Mouse (Mus musculus) cerebellum, postnatal 10 days (tissue): Measurements from ENCODE around the gene Srr.
A peak's percentile ranks its signal among the peaks of the same experiment; 100 is the strongest.

Experiments
- DNase-seq, 2 experiments: peaks; one replicate each; pipeline ENCODE4 v3.0.0; 2021; ENCODE audit warnings: mixed read lengths in 2 of 2

Srr gene

DNA sequence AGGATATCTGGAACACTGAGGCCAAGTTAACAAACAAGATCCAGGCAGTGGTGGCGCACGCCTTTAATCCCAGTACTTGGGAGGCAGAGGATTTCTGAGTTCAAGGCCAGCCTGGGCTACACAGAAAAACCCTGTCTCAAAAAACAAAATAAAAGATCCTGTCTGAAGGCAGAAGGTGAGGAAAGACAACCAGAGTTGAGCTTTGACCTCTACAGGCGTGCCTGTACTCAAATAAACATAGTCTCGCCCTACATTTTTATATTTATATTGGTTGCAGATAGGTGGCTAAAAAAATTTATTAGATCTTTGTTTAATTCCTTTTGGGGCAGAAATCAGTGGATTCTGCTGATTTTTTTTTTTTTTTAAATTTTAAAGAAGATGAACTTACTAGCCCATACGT lies 23.3 kb downstream of the Srr start:
- no peak for DNase-seq

DNA sequence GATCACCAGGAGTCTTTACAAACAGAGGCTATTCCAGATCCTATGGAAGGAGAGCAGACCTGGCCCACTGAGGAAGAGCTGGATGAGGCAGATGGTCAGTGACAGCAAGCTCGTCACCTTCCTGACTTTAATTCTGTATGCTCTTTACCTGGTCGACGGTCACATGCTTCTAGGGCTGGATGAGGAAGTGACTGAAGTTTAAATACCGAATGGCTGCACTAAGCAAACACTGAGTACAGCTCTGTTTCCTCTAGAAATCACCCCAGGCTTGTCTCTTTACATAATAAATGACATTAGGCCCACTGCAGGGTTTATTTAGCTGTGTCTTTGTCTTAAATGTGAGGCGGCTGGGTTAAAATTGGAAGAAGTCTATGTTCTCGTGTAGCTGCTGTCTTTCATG lies 24.2 kb downstream of the Srr start:
- no peak for DNase-seq

DNA sequence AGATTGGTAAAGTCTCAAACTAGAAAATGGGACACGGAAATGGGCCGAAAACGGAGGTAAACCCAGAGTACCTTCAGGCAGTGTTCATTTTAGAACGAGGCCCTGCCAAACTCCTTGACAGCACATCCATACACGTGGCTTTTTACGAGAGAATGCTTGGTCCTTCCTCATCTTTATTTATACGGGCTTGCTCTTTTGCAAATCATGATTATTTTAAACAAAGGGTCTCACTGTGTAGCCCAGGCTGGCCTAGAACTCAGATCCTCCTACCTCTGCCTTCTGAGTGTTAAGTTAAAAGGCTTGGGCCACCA lies 27.3 kb downstream of the Srr start:
- DNase-seq: no peak

DNA sequence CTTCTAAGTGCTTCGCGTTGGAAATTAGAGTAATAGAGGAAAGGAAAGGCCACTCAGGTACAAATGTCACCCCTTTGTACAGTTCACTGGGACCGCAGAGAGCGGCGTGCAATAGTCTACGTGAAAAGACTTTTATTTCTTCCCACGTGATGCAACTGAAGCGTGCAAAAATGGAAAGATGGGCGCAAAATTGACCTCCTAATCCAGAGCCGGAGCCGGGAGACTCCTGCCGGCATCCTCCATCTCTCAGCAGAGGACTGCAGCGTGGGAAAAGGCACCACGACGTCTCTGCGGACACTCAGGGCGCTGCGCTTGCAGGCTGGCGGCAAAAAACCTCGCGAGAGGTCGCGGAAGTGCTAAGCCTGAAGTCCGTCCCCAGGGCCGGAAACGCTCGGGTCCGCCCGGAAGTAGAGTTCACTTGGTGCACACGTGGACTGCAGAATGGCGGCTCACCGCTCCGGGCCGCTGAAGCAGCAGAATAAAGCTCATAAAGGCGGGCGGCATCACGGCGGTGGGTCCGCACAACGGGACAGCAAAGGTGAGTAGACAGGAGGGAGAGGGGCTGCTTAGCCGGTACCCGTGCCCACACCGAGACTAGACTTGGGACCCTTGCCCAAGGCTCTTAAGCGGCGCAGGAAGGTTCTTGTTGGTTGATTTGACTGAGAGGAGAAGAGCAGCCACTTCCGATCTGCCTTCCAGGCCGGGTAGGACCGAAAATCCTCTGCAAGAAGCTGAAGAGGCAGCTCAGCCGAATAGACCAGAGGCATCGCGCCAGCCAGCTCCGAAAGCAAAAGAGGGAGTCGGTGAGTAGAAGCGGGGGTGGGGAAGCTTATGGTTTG lies 27.9 kb downstream of the Srr start, which contains the start of gene Tsr1:
Tsr1 (plus strand) TSS at position 394 of the 839 bp plus-strand sequence.
- DNase-seq: peak; percentile 93 to 95

DNA sequence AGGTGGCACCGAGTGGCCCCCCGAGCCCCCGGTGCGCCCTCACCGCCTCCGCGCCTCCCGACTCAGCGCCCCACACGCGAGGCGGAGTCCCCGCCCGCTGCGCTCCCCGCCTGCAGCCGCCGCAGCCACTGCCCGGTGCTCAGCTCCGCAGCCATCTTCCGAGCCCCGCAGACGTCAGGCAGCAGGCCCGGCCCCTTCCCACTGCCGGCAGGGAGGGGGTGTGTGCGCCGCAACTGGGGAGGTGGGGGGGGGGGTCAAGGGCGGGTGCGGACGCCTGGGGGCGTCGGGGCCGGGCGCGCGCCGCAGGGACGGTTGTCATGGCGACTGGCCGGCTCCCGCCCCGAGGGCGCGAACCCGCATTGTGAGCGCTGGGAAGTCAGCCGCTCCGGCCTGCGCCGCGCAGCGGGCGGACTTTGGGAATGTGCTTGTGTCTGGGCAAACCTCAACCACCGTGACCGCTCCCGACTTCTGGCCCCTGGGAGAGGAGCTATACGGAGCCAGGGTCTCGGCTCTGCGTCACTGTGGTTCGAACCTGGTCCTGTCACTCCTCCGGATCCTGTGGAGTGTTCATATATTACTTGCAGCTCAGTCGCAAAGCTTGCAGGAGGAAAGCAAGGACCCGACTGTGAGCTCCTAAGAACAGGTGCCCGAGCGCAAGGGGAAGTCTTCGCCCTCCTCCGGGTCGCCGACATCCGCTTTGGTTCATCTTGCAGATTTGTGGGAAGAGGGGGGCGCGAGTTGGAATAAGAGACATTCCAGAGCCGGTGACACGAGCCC lies 28.7 kb downstream of the Srr start, which contains the start of gene Sgsm2:
Sgsm2 (minus strand) TSS at position 160 of the 777 bp plus-strand sequence.
- DNase-seq: peak; percentile 73 to 74

DNA sequence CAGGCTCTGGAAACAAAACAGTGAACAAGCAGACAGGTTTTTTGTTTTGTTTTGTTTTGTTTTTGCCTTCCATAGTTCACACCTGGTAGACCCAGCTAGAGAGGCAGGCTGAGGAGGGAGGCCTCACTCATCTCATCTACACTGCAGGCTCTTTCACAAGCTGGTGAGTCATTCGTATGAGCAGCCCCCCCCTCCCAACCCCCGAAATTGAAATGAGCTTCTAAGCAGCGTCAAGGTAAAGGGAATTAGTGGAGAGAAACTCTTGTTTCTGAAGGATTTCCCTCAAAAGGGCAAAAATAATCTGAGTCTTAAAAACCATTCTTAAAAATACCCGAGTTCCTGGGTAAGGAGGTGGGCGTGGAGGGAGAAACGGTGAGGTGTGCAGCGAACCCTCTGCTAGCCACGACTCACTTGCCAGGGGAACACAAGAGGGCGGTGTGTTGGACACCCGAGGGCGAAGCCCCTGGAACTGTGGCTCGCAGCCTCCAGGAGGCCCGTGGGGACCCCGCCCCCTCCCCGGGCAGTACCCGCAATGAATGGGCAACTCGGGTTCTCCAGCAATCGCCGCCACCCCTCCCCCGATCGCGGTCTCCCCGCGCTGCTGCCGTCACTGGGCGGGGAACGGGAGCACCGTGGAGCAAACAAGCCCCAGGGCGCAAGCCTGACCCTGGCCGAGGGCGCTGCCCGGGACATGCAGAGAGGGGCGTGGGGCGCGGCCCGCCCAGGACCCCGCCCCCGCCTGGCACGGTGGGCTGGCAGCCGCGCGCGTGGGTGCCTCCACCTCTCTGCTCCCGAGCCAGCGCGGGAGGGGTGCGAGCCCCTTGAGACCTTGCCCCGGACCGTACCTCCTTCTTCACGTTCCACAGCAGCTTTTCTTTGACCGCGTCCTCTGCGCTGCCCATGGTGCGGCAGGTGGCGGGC lies 29.5 kb downstream of the Srr start:
- peak; percentile 66 to 72 for DNase-seq

DNA sequence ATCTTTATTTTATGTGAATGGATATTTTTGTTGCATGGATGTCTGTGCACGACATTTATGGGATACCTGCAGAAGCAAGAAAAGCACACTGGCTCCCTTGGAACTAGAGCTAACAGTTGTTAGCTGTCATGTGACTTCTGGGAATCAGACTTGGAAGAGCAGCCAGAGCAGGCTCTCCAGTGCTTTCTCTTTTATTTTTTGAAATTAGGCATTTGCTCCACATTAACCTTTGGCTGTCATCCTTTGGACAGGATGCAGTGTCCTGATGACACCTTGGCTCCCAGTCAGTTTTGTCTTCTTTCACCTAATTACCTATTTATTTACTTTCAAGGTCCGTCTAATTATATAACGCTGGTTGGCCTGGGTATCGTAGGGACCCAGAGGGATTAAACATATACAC lies 31.1 kb downstream of the Srr start:
- DNase-seq: no peak

DNA sequence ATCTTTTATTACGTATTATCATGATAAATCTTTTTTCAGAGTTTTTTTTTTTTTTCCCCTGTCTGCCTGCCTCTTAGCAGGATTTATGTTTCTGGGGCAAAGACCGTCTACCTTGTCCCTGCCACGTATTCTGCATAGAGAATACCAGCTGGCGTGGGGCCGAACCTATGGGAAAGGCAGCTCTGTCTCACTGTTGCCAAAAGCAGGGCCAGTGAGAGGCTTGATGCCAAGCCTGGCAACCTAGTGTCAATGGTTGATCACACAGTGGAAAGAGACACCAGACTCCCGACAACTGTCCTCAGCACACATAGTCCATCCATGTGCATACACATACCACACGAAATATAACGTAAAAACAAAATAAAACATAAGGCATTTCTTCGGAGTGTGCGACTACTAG lies 42.6 kb downstream of the Srr start:
- DNase-seq: peak; percentile 97 to 98

DNA sequence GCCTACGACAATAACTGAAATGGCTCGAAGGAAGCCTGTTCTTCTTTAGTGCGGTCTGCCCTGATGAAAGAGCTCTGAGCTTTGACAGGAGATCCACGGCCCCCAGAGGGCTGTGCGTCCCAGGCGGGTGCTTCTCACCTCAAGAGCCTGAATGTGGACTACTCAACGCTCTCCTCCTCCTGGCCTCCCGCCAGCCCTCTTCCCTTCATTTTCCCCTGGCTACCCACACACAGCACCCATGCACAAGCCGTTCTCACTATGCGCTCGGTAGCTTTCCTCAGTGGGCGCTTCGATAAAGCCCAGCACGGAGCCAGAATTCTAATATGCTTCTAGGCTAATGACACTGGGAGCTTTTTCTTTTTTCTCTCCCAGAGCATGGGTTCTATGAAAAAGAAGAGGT lies 43.8 kb downstream of the Srr start:
- no peak for DNase-seq

DNA sequence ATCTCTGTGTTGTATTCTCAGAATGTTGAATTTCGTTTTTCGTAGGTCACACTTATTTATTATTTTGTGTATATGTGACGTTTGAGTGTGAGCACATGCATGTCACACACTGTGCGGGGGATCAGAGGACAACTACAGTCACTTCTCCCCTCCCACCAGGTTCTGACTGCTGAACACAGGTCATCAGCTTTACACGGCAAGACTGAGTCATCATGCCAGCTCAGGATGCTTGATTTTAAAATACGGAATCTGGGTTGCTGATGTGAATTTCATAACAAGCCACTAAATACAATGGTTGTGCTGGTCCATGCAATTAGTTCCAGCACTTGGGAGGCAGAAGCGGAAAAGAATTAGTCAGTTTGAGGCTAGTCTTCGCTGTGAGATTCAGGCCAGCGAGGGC lies 44.7 kb downstream of the Srr start:
- DNase-seq: no peak

DNA sequence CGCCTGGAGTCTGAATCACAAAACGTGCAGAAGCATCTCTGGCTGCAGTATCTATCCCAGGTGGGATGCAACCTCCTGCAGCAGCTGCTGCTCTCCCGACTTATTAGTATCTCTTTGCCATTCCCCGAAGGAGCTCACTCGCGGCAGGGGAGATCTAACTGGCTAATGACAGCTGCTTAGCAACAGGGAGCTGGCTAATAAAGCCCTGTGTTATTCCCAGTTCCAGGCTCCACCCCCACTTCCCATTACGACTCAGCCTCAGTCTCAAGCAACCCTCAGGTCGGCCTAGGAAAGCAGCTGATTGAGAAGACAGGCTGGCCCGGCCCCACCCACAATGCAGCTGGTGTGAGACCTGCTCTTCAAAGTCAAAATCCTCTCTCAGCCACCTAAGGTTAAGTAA lies 48.9 kb downstream of the Srr start:
- DNase-seq: peak; percentile 89 to 91

DNA sequence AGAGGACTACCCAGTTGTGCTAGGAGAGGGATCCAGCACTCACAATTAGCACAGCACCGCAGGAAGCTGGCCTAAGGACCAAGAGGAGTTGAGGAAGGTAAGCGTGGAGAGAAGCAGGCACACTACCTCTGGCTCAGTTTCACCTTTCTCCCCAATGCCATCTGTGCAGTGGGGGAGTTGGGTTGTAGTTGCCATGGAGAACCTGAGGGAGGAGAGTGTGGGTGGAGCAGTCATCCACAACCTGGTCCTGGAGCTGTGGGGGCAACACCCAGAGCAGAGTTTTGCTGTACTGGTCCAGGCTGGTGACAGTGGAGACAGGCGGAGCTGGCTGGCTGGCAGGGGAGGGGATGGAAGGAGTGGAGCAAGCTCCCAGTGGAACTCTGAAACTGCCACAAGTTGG lies 51.1 kb downstream of the Srr start:
- DNase-seq: peak; percentile 61 to 72

DNA sequence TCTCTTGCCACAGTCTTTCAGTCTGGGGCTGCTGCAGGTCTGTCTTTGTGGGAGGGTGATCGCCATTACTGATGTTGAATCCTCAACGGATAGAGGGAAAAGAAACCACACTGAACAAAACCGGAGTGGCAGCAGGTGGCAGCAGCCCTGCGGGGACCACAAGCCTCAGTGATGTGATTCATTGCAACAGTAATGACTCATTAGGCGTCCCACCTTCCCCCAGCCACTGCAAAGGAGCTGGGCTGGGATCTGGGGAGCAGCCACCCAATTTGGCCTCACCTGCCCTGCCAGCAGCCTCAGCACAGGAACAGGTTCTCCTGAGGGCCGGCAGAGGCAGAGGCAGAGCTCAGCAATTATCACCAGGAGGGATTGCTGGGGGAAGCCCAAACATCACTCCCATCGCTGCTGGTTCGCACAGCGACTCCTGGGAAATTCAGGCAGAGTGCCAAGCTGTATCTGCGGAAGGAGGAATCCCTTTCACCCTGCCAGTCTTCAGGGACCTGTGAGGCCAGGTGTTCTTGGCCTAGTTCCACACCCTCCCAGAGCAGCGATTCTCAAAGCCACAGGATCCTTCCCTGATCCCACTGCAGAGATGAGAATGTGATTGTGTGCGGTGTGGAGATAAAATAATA lies 54.6 kb downstream of the Srr start:
- DNase-seq: peak; percentile 48 to 57

DNA sequence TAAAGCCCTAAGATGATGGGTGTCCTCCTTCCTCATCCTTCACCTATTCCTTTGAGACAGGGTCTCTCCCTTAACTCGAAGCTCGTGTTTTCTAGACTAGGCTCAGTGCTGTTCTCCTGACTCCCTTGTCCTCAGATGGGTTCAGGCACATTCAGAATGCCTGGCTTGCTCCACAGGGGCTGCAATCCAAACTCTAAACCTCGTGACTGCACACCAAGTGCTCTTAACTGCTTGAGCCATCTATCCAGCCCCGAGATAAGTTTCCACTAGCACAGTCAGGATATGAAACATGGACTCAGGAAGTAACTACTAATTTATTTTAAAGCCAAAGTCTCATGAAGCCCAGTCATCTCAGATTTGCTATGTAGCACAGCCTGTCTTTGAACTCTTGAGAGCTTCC lies 55.2 kb downstream of the Srr start:
- no peak for DNase-seq

DNA sequence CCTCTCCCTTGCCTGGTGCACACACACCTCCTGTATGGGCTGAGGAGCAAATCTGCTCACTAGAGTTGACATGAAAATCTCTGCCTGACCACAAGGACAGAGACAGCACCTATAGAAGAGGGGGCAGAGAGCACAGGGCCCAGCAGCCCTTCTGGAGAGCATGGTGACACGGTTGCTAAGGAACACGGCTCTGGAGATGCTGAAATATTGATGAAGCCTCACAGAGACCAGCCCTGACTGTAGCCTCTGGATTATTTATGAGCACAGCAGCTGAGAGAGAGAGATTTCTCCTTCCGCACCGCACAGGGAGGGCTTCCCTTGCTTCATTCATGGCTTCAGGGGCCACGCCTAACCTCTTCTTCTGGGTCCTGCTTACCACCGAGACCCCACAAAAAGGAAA lies 56.1 kb downstream of the Srr start:
- DNase-seq: no peak

DNA sequence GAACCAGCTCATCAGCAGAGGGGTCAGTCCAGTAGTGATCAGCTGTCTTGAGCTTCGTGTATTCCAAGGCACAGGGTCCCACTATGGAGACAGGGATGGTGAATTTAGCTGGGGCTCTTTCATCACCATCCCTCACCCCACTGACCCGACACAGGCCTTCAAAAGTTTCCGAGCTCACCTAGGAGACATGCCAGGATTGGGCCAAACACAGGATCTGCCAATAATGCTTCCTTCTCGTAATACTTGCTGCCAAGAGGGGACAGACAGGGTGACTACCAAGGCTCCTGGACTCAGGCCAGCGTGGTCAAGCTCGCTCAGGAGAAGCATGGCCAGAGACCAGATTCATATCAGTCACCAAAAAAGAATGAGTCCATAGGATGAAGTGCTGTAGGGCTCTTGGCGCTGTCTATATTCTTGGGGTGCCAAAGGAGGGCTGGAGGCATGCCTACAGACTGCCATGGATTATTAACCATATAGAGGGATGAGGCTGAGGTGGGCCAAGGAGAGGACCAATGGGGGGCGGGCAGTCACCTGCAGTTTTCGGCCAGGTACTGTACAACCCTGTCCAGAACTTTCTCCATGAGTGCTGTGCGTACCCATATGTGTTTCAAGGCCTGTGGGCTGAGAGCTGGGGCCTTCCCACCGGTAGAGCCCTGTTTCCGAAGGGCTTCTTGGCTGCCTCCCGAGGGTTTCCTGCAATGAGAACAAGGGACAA lies 57.5 kb downstream of the Srr start:
- peak; percentile 78 to 85 for DNase-seq

DNA sequence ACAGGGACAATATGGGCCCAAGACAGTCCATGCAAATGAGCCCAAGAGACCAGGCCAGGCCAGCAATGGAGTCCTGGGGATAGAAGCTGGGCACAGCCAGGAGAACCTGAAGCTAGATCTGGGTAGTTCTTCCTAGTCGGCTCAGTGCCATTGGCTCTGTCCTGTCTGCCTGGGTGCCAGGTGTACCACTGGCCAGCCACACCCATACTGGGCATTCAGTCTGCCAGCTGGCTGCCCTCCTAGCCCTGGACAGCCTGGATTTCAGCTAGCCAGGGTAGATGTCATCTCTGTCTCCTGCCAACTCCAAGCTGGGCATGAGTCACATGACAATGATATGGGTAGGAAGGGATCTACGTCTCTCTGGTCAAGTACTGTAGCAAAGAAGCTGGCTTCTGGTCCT lies 58.6 kb downstream of the Srr start:
- peak; percentile 98 for DNase-seq

DNA sequence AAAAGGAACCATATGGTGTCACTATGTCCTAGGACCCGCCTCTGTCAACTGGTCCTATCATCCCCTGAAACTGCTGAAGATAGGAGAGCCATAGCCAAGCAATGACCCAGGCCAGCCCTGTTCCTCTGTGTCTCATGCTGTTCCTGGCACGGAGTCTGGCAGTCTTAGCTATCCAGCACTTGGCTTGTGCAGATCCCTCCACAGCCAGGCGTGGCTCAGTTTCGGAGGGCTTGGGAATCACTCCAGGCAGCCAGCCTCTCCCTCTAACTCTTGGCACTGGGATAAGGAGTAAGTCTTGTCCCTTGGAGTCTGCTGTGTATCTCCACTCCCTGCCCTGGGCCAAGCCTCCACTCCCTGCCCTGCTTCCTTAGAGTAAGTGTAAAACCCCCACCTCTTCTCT lies 59.1 kb downstream of the Srr start:
- peak; percentile 96 to 98 for DNase-seq

DNA sequence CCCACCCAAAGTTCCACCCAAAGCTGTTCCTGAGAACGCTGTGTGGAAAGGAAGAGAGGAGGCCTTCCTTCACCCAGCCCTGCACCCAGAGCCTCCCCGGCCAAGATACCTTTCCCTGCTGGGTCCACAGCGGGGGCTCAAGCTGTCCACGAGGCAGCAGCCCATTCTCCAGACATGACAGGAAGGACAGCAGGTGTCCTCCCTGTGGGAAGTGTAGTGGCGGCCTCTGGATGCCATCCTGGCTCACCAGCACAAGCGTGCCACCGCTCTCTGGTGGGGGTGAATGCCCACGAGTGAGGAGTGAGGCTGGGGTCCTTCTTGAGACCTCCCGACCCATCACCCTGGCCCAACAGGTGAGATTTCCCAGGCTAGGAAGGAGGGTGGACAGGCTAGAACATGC lies 60.5 kb downstream of the Srr start:
- peak in 1 of 2 experiments; percentile 45 for DNase-seq

DNA sequence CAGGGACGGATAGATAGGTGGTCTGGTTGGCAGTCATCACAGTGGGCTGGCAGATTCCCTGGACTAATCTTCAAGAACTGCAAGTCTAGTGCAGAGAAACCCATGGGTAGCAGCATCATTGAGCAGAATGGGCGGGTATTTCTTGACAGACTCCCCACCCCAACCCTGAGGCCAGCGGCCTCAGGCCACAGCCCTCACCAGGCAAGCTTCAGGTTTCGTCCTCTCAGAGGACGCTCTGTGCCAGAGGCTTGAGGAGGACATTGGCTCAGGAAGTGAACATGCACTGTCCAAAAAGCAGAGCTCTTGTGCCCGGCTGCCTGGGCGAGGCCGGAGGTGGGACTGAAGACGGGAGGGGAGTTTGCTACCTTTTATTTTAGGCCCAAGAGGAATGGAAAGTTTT lies 61.3 kb downstream of the Srr start:
- DNase-seq: no peak

DNA sequence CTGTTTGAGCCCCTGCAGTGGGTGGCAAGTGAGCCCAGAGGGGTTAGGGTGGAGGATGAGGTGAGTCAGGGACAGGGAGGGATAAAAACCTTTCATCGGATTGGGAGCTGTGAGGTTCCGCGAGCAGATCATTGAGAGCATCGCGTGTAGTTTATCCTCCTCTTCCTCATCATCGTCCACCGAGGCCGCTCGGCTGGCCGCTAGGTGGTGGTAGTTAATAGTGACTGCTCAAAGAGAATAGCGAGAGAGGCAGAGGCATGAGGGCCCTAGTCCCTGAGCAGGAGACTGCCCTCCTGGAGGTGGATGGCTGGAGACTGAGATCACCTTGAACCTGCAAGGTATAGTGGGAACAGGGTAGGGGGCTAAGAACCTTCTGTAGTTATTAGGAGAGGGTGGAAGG lies 62.3 kb downstream of the Srr start:
- peak; percentile 76 to 77 for DNase-seq

DNA sequence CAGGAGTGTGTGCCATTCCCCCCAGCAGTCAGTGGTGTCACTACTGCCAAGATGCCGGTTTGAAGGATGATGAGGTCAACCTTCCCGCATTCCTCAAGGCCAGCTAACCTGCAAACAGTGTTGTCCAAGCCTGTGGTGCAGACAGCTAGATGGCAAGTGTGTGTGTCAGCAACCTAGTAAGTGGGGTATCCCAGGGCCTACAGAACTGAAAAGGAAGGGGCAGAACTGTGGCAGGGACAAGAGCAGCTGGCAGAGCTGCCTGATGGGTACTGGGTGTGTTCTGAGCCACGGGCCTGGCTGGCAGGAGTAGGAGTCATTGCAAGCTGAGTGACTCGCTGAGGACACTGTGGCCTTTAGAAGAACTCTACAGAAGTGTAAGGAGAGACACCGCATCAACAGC lies 63.6 kb downstream of the Srr start:
- no peak for DNase-seq
